Mouse (Mus musculus): ENCODE results near the gene Ppm1n.
A peak's percentile ranks its signal among the peaks of the same experiment; 100 is the strongest.

DNA sequence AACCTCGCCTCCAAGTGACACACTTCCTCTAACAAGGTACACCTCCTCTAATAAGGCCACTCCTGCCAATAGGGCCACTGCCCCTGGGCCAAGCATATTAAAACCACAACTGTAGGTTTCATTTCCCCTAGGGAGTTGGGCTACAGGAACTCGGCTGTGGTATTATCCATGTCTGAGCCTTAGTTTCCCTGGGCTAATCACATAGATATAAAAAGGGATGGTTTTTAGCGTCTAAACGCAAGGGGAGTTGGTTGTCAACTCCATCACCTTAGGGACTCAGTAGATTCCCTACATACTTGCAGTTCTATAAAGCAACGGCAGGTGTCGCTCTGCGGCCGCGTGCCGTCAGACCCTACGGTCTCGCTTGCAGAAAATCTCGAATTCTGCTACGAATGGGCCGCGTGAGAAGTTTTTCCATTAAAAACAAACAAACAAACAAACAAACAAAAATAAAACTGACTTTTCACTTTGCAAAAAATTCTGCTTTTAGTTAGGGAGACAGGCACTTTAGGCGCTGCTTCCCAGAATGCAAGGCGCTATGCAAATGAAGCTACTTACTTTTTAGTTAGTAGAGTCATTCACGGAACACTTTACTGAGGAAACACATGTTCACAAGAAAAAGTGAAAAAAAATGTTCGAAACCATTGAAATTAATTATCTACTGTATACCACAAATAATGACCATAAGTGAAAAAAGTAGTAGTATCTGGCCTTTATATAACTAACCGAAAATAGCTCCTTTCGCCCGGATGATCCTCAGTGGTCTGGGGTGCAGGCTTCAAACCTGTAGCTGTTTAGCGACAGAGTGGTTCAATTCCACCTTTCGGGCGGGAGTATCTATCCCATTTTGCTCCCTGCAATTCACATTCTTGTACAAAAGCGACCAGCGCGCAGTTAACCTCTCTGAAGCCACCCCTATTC lies 20.9 kb upstream of the Ppm1n start:
- TF ChIP-seq RAD21 (IDR thresholded peaks at IDR 0.05; ENCODE audit: low read depth, low read length) (peak; percentile 89), CTCF (IDR thresholded peaks at IDR 0.05 in 2 of 3, conservative IDR thresholded peaks at IDR 0.05 in 1 of 3; ENCODE audit: control insufficient read depth in 1 of 3, insufficient read depth in 1 of 3, low read depth in 2 of 3, low read length in 3 of 3, poor library complexity in 1 of 3, severe bottlenecking in 1 of 3) (peak; percentile 88 to 97 (median 94)), POLR2A (IDR thresholded peaks at IDR 0.05; ENCODE audit: control insufficient read depth in 1 of 2, insufficient read depth in 1 of 2, low read depth in 1 of 2, low read length in 2 of 2, poor library complexity in 1 of 2) (peak; percentile 38 to 97; a peak in 2 of 4 replicates), MAZ (IDR thresholded peaks at IDR 0.05; ENCODE audit: low read depth, low read length) (no peak; the same call in 1 of the 2 replicates), E2F4 (IDR thresholded peaks at IDR 0.05; ENCODE audit: borderline replicate concordance, low read depth, low read length) (no peak), ZKSCAN1 (IDR thresholded peaks at IDR 0.05; ENCODE audit: low read depth, low read length) (no peak), SIN3A (IDR thresholded peaks at IDR 0.05; ENCODE audit: low read length) (no peak), RCOR1 (IDR thresholded peaks at IDR 0.05; ENCODE audit: low read depth, low read length) (no peak), KAT2A (conservative IDR thresholded peaks at IDR 0.05; ENCODE audit: low read depth, low read length) (no peak), ZNF384 (IDR thresholded peaks at IDR 0.05; ENCODE audit: low read depth, low read length) (no peak), GABPA (IDR thresholded peaks at IDR 0.05; ENCODE audit: low read depth, low read length) (no peak), ELF1 (IDR thresholded peaks at IDR 0.05; ENCODE audit: low read depth, low read length) (peak; percentile 68; the same call in 1 of the 2 replicates), ZC3H11A (IDR thresholded peaks at IDR 0.05; ENCODE audit: low read depth, low read length) (peak; percentile 91)

Measured in MEL (cell line).